Mouse (Mus musculus) MEL (cell line): ENCODE data around the gene Asphd1.

Source experiments
- CHD1 ChIP-seq: IDR thresholded peaks from 2 replicates; pipeline ENCODE4 v1.6.1; 2012; ENCODE audit warnings: low read depth, mild to moderate bottlenecking, inconsistent platforms, low read length, improper control_type of control experiment
- CHD2 ChIP-seq: IDR thresholded peaks from 2 replicates; pipeline ENCODE4 v1.6.1; 2011; ENCODE audit warnings: low read length, improper control_type of control experiment
- CTCF ChIP-seq, 3 experiments: IDR thresholded peaks in 2 of 3; conservative IDR thresholded peaks in 1 of 3; 2 replicates each; pipeline ENCODE4 v1.5.1; 2011 to 2012; ENCODE audit warnings: low read length in 3 of 3, low read depth in 2 of 3, mild to moderate bottlenecking in 2 of 3, improper control_type of control experiment in 1 of 3, inconsistent platforms in 1 of 3, mixed read lengths in 1 of 3, moderate library complexity in 1 of 3; ENCODE audit not compliant: control insufficient read depth in 1 of 3, insufficient read depth in 1 of 3, poor library complexity in 1 of 3, severe bottlenecking in 1 of 3
- E2F4 ChIP-seq: IDR thresholded peaks from 2 replicates; pipeline ENCODE4 v1.6.1; 2011; ENCODE audit warnings: low read depth, low read length, improper control_type of control experiment, borderline replicate concordance
- EP300 ChIP-seq, 2 experiments: IDR thresholded peaks; 2 replicates each; pipeline ENCODE4 v1.6.1; 2011; ENCODE audit warnings: improper control_type of control experiment in 2 of 2, low read length in 2 of 2, low read depth in 1 of 2, mild to moderate bottlenecking in 1 of 2
- ETS1 ChIP-seq: IDR thresholded peaks from 2 replicates; pipeline ENCODE4 v1.6.1; 2012; ENCODE audit warnings: low read depth, mild to moderate bottlenecking, inconsistent platforms, low read length, improper control_type of control experiment, moderate library complexity
- HCFC1 ChIP-seq: IDR thresholded peaks from 2 replicates; pipeline ENCODE4 v1.6.1; 2012; ENCODE audit warnings: low read depth, mild to moderate bottlenecking, inconsistent platforms, low read length, improper control_type of control experiment, moderate library complexity
- POLR2A ChIP-seq, 2 experiments: IDR thresholded peaks; 2 replicates each; pipeline ENCODE4 v1.6.1; 2011 to 2012; ENCODE audit warnings: low read length in 2 of 2, mild to moderate bottlenecking in 2 of 2, control low read depth in 1 of 2, improper control_type of control experiment in 1 of 2, low read depth in 1 of 2, moderate library complexity in 1 of 2; ENCODE audit not compliant: control insufficient read depth in 1 of 2, insufficient read depth in 1 of 2, poor library complexity in 1 of 2
- POLR2AphosphoS2 ChIP-seq: IDR thresholded peaks from 2 replicates; pipeline ENCODE4 v1.6.1; 2011; ENCODE audit warnings: low read length, improper control_type of control experiment
- RCOR1 ChIP-seq: IDR thresholded peaks from 2 replicates; pipeline ENCODE4 v1.6.1; 2012; ENCODE audit warnings: low read depth, mild to moderate bottlenecking, inconsistent platforms, low read length, improper control_type of control experiment
- USF2 ChIP-seq, 2 experiments: IDR thresholded peaks; 2 replicates each; pipeline ENCODE4 v1.6.1; 2011 to 2012; ENCODE audit warnings: improper control_type of control experiment in 2 of 2, low read length in 2 of 2, borderline replicate concordance in 1 of 2, inconsistent platforms in 1 of 2, low read depth in 1 of 2, mild to moderate bottlenecking in 1 of 2; ENCODE audit not compliant: insufficient read depth in 1 of 2
- ZMIZ1 ChIP-seq: IDR thresholded peaks from 2 replicates; pipeline ENCODE4 v1.6.1; 2012; ENCODE audit warnings: low read depth, mild to moderate bottlenecking, inconsistent platforms, low read length, improper control_type of control experiment, moderate library complexity

DNA sequence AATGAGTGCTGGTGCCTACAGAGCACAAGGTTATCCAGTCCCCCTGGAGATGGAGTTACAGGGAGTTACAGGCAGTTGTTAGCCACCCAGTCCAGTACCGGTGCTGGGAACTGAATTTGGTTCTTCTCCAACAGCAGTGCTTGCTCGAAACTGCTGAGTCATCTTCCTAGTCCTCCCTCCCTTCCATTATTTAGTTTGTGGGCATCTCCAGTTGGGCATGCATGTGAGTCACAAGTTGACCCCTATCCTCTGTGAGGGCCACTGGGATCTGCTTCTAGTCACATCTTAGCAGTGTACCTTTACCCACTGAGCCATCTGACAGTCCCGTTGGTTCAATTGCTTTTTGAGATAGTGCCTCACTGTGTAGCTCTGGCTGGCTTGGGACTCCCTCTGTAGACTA lies 43.8 kb downstream of the Asphd1 start:
- TF ChIP-seq CTCF (IDR thresholded peaks at IDR 0.05 in 2 of 3, conservative IDR thresholded peaks at IDR 0.05 in 1 of 3; ENCODE audit: control insufficient read depth in 1 of 3, insufficient read depth in 1 of 3, low read depth in 2 of 3, low read length in 3 of 3, poor library complexity in 1 of 3, severe bottlenecking in 1 of 3) (no peak), EP300 (IDR thresholded peaks at IDR 0.05; ENCODE audit: low read depth in 1 of 2, low read length in 2 of 2) (no peak), CHD2 (no peak), POLR2AphosphoS2 (no peak), HCFC1 (no peak), POLR2A (IDR thresholded peaks at IDR 0.05; ENCODE audit: control insufficient read depth in 1 of 2, insufficient read depth in 1 of 2, low read depth in 1 of 2, low read length in 2 of 2, poor library complexity in 1 of 2) (no peak), CHD1 (no peak), USF2 (IDR thresholded peaks at IDR 0.05; ENCODE audit: borderline replicate concordance in 1 of 2, insufficient read depth in 1 of 2, low read depth in 1 of 2, low read length in 2 of 2) (no peak), RCOR1 (no peak), ZMIZ1 (no peak), E2F4 (no peak), ETS1 (no peak)
